Comparison of ENCODE assay signal across 26 mouse cellular contexts in genomic region chr8:42322862-42323261, GRCm38 (mm10).
"Had no signal": no experiment of that assay in that cellular context is flagged by ENCODE, and none has a peak within 500 bp of the region (broad histone marks: within the 10 kb centered on the region; RNA-seq: fewer than 3 reads in every experiment).

No protein-coding gene starts in this region.

- H3K4me3 ChIP-seq: embryonic facial prominence, embryonic 10.5 days; embryonic facial prominence, embryonic 12.5 days; embryonic facial prominence, embryonic 13.5 days; embryonic facial prominence, embryonic 15.5 days; erythroblast, embryonic 14.5 days; forebrain, embryonic 10.5 days; forebrain, embryonic 12.5 days; forebrain, embryonic 13.5 days; forebrain, embryonic 15.5 days; gastrocnemius, adult 2 months; heart, adult 2 months had no signal

- H3K9ac ChIP-seq: embryonic facial prominence, embryonic 12.5 days; embryonic facial prominence, embryonic 13.5 days; embryonic facial prominence, embryonic 15.5 days; forebrain, embryonic 12.5 days; forebrain, embryonic 13.5 days; forebrain, embryonic 15.5 days; forebrain, postnatal 0 days had no signal

- DNase-seq: cerebellum, adult 2 months; cerebellum, adult 8-10 months; cerebellum, adult 9-10 months; cerebellum, adult 9-11 months; cerebellum, postnatal 10 days; cerebellum, postnatal 14 days; cerebellum, postnatal 25 days; cerebellum, postnatal 36 days; embryo, embryonic 11 days; forebrain, postnatal 0 days; gastrocnemius, adult 2 months; gastrocnemius, postnatal 10 days; gastrocnemius, postnatal 14 days; gastrocnemius, postnatal 25 days; gastrocnemius, postnatal 36 days; heart, adult 18-20 months; heart, adult 2 months had no signal

- H3K36me3 ChIP-seq: embryonic facial prominence, embryonic 10.5 days; embryonic facial prominence, embryonic 12.5 days; embryonic facial prominence, embryonic 13.5 days; embryonic facial prominence, embryonic 15.5 days; forebrain, embryonic 10.5 days; forebrain, embryonic 12.5 days; forebrain, embryonic 15.5 days had no signal

- H3K27ac ChIP-seq: embryonic facial prominence, embryonic 10.5 days; embryonic facial prominence, embryonic 12.5 days; embryonic facial prominence, embryonic 13.5 days; embryonic facial prominence, embryonic 15.5 days; forebrain, embryonic 10.5 days; forebrain, embryonic 12.5 days; forebrain, embryonic 13.5 days; forebrain, embryonic 15.5 days; gastrocnemius, adult 2 months; heart, adult 2 months had no signal

- H3K4me1 ChIP-seq: embryonic facial prominence, embryonic 10.5 days; embryonic facial prominence, embryonic 12.5 days; embryonic facial prominence, embryonic 13.5 days; embryonic facial prominence, embryonic 15.5 days; forebrain, embryonic 10.5 days; forebrain, embryonic 12.5 days; forebrain, embryonic 13.5 days; forebrain, embryonic 15.5 days had no signal

- H3K27me3 ChIP-seq: embryonic facial prominence, embryonic 12.5 days; embryonic facial prominence, embryonic 13.5 days; embryonic facial prominence, embryonic 15.5 days; forebrain, embryonic 12.5 days; forebrain, embryonic 13.5 days; forebrain, embryonic 15.5 days had no signal
